Mouse (Mus musculus) left cerebral cortex, postnatal 36 days (tissue): ENCODE data around the gene Sema3a. TPM values are rescaled to one million over a fixed set of nuclear protein-coding genes. Genes with fewer than 3 reads are reported as not detected.

Experiments used
- DNase-seq, 2 experiments: peaks; one replicate each; pipeline ENCODE4 v3.0.0; 2021 to 2022; ENCODE audit warnings: low spot score in 2 of 2, mixed read lengths in 1 of 2
- intact Hi-C: fragments of 180-260 bp; cut with DNase I; formaldehyde crosslinking; loops from one replicate; pipeline ENCODE4 v1.15.1; 2025
- total RNA-seq, 2 experiments: library from RNA; stranded (reverse); gene quantifications; 2 replicates each; pipeline ENCODE4 v1.2.3; 2021

The Sema3a gene
- total RNA-seq, 2 experiments from 2014 or later = 23.2 to 28.7 TPM

DNA sequence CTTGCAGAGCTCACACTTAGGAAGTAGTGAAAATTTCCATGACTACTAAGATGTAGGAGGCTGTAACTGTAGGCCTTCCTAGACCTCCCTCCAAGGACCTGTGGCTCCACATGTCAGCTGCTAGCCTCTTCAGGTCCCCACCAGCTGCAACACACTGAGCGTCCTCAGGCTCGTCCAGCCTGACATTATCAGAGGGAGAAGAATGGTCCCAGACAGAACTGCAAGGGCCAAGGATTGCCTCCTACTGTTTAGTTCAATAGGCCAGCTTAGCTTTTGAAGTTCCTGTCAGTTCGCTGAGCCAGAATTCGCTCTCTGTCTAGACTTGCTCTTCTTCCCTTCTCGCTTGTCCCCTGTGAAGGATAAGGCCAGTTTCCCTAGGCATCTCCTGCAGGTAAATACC, 504.7 kb downstream of the Sema3a start:
- no peak for DNase-seq
- intact Hi-C loops = loop anchor here (1.0 to 2.0 kb wide), 2 partner anchors 589 to 1068 kb away; no protein-coding TSS in a partner anchor

DNA sequence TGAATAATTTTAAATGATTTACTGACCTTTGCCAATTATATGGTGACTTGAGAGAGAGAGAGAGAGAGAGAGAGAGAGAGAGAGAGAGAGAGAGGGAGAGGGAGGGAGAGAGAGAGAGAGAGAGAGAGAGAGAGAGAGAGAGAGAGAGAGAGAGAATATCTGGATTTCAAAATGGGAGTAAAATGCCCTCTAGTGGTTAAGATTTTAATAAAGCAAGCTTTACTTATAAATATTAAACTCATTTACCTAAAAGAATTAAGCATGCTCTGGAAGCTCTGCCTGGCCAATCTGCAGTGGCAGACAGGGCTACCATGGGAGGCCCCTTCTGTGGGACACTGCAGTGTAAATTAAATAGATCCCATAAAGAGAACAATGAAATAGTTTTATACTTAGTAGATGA, 505.5 kb downstream of the Sema3a start:
- intact Hi-C loops = loop anchor here (2.0 kb wide), 1 partner anchor 588 kb away; no protein-coding TSS in a partner anchor
- DNase-seq = no peak

DNA sequence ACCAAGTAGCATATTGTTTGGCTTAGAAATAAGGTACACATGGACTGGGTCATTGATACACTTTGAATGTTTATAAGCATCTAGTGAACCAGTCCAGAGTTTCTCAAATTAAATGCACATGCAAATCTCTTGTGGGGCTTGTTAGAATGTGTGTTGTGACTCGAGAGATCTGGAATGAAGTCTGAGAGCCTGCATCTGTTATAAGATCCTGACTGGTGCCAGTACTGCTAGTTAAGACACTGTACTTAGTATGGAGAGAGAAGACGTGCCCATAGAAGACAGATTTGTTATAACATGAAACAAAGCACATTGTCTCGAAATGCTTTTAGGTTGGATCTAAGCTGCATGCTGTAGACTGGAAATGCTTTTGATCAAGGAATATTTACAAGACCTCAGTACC, 511.0 kb downstream of the Sema3a start:
- intact Hi-C loops = no loop called here
- DNase-seq = no peak
